Mouse (Mus musculus) lung, postnatal 0 days (tissue): Measurements from ENCODE around the gene C130050O18Rik. TPM values are rescaled to one million over a fixed set of nuclear protein-coding genes. Genes with fewer than 3 reads are reported as not detected.
"Not testable (repeated sequence)": the region's sequence is repeated elsewhere in the genome, so short reads cannot be mapped to it uniquely, and the experiment has no call there.

Experiments used
- ATAC-seq: fragments of 200-750 bp; cut with Nextera tagmentation; 2 replicates; pipeline ENCODE4 v1.8.0; 2017; ENCODE audit warnings: moderate library complexity
- DNase-seq: peaks from one replicate; pipeline ENCODE4 v3.0.0-alpha.2; 2016; ENCODE audit warnings: low spot score
- H3K27ac ChIP-seq: fragments of 300-500 bp; sonication (generic); 2 replicates; pipeline ENCODE4 v1.5.1; 2014; ENCODE audit warnings: antibody characterized with exemption, mild to moderate bottlenecking, low read length, mixed read lengths
- H3K27me3 ChIP-seq: fragments of 300-500 bp; sonication (generic); replicated peaks from 2 replicates; pipeline ENCODE4 v1.6.1; 2014; ENCODE audit warnings: low read length, mixed read lengths; ENCODE audit not compliant: insufficient read depth
- H3K36me3 ChIP-seq: fragments of 300-500 bp; sonication (generic); 2 replicates; pipeline ENCODE4 v1.6.1; 2014; ENCODE audit warnings: low read length, mixed read lengths; ENCODE audit not compliant: insufficient read depth
- H3K4me1 ChIP-seq: fragments of 300-500 bp; sonication (generic); 2 replicates; pipeline ENCODE4 v1.6.1; 2014; ENCODE audit warnings: antibody characterized with exemption, low read depth, low read length, mixed read lengths; ENCODE audit not compliant: insufficient read depth
- H3K4me2 ChIP-seq: fragments of 300-500 bp; sonication (generic); replicated peaks from 2 replicates; pipeline ENCODE4 v1.6.1; 2014; ENCODE audit warnings: low read depth, mild to moderate bottlenecking, low read length, moderate library complexity, mixed read lengths
- H3K4me3 ChIP-seq: fragments of 300-500 bp; sonication (generic); 2 replicates; pipeline ENCODE4 v1.5.1; 2014; ENCODE audit warnings: low read depth, low read length
- H3K9ac ChIP-seq: fragments of 300-500 bp; sonication (generic); replicated peaks from 2 replicates; pipeline ENCODE4 v1.6.1; 2014; ENCODE audit warnings: low read depth, mild to moderate bottlenecking
- H3K9me3 ChIP-seq: fragments of 300-500 bp; sonication (generic); 2 replicates; pipeline ENCODE4 v1.6.1; 2016; ENCODE audit warnings: low read length, mixed read lengths
- CTCF ChIP-seq: IDR thresholded peaks from 2 replicates; pipeline ENCODE4 v1.5.1; 2016; ENCODE audit warnings: antibody characterized with exemption, mild to moderate bottlenecking
- EP300 ChIP-seq: IDR thresholded peaks from 2 replicates; pipeline ENCODE4 v1.6.1; 2016; ENCODE audit warnings: antibody characterized with exemption, mild to moderate bottlenecking, control low read depth
- WGBS: fragments of 180-500 bp; shearing (Covaris S2); extraction: QIAGEN DNeasy Blood & Tissue Kit; methylation state at CpG from one replicate; pipeline ENCODE4 v1.1.7; 2014; 5-methylcytosine and 5-hydroxymethylcytosine counted together
- polyA plus RNA-seq: library from polyadenylated mRNA; unstranded; fragments of >200 nt; fragmentation: Nextera tagmentation; extraction: Ambion mirVana; gene quantifications from 2 replicates; pipeline ENCODE4 v1.2.1, GENCODE M21; 2015

The C130050O18Rik gene
- polyA plus RNA-seq, 1 experiment from 2014 or later = 3.3 TPM

DNA sequence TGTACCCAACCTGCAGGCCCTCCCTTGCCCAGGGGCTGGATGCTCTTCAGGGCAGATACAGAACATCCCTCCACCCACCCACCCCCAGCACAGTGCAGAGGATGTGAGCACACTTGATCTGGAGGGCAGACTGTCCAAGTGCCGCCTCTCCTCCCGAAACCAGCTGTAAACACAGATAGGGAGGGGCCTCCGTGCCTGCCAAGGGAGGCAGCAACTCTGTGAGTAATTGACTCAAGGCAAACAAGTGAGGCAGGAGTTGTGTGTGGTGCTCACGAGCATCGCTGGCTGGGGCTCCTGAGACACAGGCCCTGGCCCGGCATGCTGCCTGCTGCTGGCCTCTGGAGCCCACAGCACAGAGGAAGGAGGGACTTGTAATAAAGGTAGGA lies 15.4 kb upstream of the C130050O18Rik start:
- peak; percentile 90 for ATAC-seq
- H3K4me1 ChIP-seq = peaks cover 34% of the 10 kb centered on the region
- no peak overlapping the region for H3K4me3 ChIP-seq
- no peaks in the 10 kb centered on the region for H3K9me3 ChIP-seq
- H3K36me3 ChIP-seq = peaks cover 25% of the 10 kb centered on the region
- peak overlapping the region; percentile 32 for H3K4me2 ChIP-seq
- peak overlapping the region; percentile 79 for H3K27ac ChIP-seq
- 1% methylated on average over 6 of the region's 6 CpGs for WGBS
- DNase-seq = peak; percentile 93
- TF ChIP-seq CTCF (peak; percentile 31), EP300 (peak; percentile 94)
- H3K9ac ChIP-seq = no peak overlapping the region
- no peaks in the 10 kb centered on the region for H3K27me3 ChIP-seq

DNA sequence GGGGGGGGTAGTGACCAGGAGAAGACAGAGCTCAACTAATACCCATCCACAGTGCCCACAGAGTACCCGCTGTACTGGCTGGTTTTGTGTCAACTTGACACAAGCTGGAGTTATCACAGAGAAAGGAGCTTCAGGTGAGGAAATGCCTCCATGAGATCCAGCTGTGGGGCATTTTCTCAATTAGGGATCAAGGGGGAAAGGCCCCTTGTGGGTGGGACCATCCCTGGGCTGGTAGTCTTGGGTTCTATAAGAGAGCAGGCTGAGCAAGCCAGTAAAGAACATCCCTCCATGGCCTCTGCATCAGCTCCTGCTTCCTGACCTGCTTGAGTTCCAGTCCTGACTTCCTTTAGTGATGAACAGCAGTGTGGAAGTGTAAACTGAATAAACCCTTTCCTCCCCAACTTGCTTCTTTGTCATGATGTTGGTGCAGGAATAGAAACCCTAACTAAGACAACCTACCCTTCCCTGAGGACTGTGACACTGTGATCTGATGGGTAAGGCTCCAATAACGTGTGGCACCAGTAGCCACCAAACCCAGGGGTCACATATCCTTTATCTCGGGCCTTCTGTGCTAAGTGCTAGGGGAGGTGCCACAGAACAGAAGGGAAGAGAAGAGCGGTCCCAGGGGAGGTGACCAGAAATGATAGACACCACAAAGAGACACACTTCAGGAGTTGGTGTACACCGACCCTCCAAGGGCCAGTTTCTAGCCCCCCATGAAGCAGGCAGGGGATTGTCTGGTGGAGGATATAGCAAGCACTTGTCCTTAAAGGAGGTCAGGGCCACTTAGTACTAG lies 14.6 kb upstream of the C130050O18Rik start:
- Histone ChIP-seq H3K4me2 (peak overlapping the region; percentile 32; the same call in 1 of the 2 replicates), H3K4me1 (peaks cover 26% of the 10 kb centered on the region), H3K27ac (peak overlapping the region; percentile 79), H3K36me3 (peaks cover 25% of the 10 kb centered on the region)
- ATAC-seq, H3K27me3 ChIP-seq, H3K4me3 ChIP-seq, DNase-seq, H3K9ac ChIP-seq, H3K9me3 ChIP-seq: not testable (repeated sequence)
- 78% methylated on average over 5 of the region's 5 CpGs for WGBS

DNA sequence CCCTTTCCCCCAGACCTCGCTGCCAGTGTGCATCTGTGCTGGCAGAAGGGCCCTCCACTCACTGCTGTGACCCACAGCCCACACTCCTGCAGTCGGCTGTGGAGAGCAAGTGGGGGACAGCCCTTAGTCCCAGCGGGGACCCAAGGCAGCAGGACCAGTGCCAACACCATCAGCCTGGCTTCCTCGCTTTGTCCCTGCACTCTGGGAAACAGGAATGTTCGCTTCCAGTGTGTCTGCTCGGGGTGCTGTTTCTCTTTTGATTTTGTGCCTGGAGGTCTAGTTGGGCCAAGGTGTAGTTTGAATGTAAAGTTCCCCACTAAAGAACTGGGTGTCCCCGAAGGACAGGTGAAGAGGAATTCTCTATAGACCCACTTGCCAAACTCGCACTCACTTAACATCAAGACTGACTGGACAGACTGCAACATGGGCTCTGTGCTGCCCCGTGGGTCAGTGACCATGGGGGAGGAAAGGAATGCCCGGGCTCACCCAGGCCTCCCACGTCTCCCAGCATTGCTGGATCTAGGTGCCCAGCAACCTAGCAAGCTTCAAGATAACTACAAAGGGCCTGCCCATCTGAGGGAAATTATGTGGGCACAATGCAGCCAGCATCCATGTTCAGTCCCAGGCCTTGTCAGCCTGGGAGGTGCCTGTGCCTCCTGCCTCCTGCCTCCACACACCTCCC lies 13.6 kb upstream of the C130050O18Rik start:
- Histone ChIP-seq H3K9ac (no peak overlapping the region), H3K4me2 (0 out of 2 replicates have a peak overlapping the region, but pooled peaks have one; percentile 2), H3K9me3 (no peaks in the 10 kb centered on the region), H3K4me3 (no peak overlapping the region), H3K27me3 (no peaks in the 10 kb centered on the region), H3K4me1 (peaks cover 26% of the 10 kb centered on the region), H3K27ac (peak overlapping the region; percentile 9; the same call in 1 of the 2 replicates), H3K36me3 (peaks cover 25% of the 10 kb centered on the region)
- TF ChIP-seq CTCF = no peak
- no peak for TF ChIP-seq EP300
- WGBS = 63% methylated on average over 11 of the region's 11 CpGs
- DNase-seq (no peak), ATAC-seq (no peak)

DNA sequence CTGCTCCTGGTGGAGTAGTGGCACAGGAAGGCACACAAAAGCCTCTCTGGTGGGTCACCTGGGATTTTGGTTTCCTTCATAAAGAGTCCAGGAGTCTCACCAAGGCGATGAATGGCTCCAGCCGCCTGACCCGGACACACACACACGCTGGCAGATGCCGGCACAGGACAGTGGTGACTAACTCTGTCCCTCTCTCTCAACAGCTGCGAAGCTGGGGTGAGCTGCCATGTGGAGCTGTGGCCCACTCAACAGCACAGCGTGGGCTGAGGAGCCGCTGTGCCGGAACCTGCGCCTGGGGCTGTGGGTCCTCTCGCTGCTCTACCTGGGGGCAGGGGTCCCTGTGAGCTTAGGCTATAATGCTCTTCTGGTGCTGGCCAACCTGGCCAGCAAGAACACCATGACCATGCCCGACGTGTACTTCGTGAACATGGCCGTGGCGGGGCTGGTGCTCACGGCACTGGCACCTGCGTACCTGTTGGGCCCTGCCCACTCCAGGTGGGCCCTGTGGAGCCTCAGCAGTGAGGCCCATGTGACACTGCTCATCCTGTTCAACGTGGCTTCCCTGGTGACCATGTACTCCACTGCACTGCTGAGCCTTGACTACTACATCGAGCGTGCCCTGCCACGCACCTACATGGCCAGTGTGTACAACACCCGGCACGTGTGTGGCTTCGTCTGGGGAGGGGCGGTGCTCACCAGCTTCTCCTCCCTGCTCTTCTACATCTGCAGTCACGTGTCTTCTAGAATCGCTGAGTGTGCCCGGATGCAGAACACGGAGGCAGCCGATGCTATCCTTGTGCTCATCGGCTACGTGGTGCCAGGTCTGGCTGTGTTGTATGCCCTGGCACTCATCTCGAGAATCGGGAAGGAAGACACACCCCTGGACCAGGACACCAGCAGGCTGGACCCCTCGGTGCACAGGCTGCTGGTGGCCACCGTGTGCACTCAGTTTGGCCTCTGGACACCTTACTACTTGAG lies 12.6 kb upstream of the C130050O18Rik start:
- H3K36me3 ChIP-seq = peaks cover 25% of the 10 kb centered on the region
- DNase-seq (no peak), ATAC-seq (no peak)
- no peak overlapping the region for H3K4me3 ChIP-seq
- H3K9ac ChIP-seq = no peak overlapping the region
- no peak overlapping the region for H3K4me2 ChIP-seq
- WGBS = 91% methylated on average over 37 of the region's 37 CpGs
- TF ChIP-seq EP300 = no peak
- TF ChIP-seq CTCF = no peak
- H3K4me1 ChIP-seq = peaks cover 25% of the 10 kb centered on the region
- H3K9me3 ChIP-seq = no peaks in the 10 kb centered on the region
- H3K27me3 ChIP-seq = no peaks in the 10 kb centered on the region
- H3K27ac ChIP-seq = no peak overlapping the region

DNA sequence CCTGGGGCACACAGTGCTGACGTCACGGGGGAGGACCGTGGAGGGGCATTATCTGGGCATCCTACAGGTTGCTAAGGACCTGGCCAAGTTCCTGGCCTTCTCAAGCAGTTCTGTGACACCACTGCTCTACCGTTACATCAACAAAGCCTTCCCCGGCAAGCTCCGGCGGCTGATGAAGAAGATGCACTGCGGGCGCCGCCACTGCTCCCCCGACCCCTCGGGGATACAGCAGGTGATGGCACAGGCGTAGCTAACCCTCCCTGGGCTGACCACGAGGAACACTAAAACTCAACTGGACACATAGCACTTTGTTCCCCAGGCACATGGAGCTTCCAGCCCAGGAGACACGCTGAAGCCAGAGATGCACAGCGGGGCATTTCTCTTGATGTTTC lies 11.9 kb upstream of the C130050O18Rik start:
- Histone ChIP-seq H3K4me3 (no peak overlapping the region), H3K27ac (no peak overlapping the region), H3K4me2 (no peak overlapping the region), H3K9ac (no peak overlapping the region), H3K4me1 (peaks cover 22% of the 10 kb centered on the region), H3K27me3 (no peaks in the 10 kb centered on the region), H3K36me3 (peaks cover 25% of the 10 kb centered on the region), H3K9me3 (no peaks in the 10 kb centered on the region)
- no peak for ATAC-seq
- 89% methylated on average over 16 of the region's 16 CpGs for WGBS
- no peak for DNase-seq
- no peak for TF ChIP-seq EP300
- no peak for TF ChIP-seq CTCF

- H3K36me3 ChIP-seq = peaks cover 25% of the 10 kb centered on the region
- no peaks in the 10 kb centered on the region for H3K9me3 ChIP-seq
- WGBS = 77% methylated on average over 7 of the region's 7 CpGs
- TF ChIP-seq EP300 (no peak), CTCF (no peak)
- DNase-seq (no peak), ATAC-seq (no peak)
- H3K4me2 ChIP-seq = no peak overlapping the region
- no peak overlapping the region for H3K27ac ChIP-seq
- no peaks in the 10 kb centered on the region for H3K27me3 ChIP-seq
- peaks cover 16% of the 10 kb centered on the region for H3K4me1 ChIP-seq
- no peak overlapping the region for H3K9ac ChIP-seq
- H3K4me3 ChIP-seq = no peak overlapping the region
Observed at GRCm38 (mm10) chr5:139394399-139394798, 10.7 kb upstream of the C130050O18Rik start.
